Mouse (Mus musculus): ENCODE results near the gene Ism1. TPM values are rescaled to one million over a fixed set of nuclear protein-coding genes. Genes with fewer than 3 reads are reported as not detected.

The Ism1 gene
- total RNA-seq, 2 experiments from 2014 or later: 4.4 to 6.2 TPM

DNA sequence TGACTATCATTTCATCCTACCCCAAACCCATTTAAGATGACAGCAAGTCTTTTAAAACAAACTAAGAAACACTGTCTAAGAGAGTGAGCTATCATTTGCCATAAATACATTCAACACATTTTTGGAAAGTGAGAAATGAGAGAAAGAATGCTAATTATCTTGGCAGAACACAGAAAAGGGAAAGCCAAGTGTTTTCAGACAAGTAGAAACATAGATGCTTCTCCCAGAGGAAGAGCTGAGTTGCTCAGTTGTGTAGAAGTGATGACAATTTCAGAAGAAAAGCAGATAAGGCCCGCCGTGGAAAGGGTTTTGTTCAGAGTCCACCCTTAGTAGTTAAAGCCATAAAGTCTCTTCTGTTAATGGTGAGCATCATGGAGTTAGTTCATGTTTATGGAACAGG lies 107.0 kb downstream of the Ism1 start:
- intact Hi-C loops (cut with DNase I): no loop called here
- DNase-seq (ENCODE audit: extremely low spot score in 1 of 2, low spot score in 2 of 2): peak in 1 of 2 experiments; percentile 29

DNA sequence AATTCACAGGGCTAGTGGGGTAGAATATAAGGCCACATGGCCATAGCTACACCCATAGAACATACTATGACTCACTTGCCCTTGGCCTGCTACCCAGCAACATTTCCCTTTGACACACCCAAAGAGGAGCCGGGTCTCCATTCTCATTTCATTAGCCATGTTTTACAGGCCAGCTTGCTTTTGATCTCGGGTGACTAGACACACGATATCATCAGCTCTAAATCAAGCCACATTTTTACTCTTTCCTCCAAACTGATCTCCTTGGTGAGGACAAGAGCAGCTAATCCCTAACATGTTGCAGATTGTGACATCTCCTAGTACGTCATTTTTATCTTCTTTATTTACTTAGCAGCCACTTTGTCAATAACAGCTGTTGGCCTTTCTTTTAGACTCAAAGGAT lies 110.7 kb downstream of the Ism1 start:
- no peak for DNase-seq (ENCODE audit: extremely low spot score in 1 of 2, low spot score in 2 of 2)
- intact Hi-C loops (cut with DNase I): no loop called here

DNA sequence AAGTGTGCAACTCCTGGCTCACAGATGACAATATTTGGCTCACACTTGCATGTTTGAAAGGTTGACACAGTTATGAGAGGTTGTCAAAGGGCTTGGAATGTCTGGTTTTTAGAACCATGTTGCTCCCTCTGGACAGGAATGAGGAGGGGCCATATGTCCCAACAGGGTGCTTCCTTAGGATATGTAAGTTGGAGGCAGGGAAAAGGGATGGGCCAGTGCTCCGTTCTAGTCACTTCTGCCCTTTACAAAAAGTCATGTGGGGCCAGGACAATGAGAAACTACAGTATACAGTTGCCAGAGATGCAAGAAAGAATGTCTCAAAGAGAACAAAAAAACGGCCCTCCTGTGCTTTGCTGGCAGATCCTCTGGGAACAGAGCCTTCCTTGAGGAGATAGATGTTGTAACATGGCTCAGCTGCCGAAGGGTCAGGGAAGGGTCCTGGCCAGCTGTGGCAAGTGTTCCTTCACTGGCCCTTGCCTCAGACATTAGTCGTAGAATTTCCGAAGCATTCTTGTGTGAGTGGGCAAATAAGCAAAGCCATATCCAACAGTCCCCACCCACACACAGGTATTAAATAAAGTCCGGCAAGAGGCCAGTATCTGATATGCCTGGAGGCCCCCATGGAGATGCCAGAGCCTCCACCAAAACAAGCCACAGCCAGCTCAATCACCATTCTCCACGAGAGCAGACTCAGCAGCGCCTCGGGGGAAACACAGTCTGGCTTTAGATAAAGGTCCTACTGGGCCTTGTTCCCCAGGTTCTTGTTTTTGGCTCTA lies 114.6 kb downstream of the Ism1 start:
- DNase-seq (ENCODE audit: extremely low spot score in 1 of 2, low spot score in 2 of 2): no peak
- intact Hi-C loops (cut with DNase I): no loop called here

DNA sequence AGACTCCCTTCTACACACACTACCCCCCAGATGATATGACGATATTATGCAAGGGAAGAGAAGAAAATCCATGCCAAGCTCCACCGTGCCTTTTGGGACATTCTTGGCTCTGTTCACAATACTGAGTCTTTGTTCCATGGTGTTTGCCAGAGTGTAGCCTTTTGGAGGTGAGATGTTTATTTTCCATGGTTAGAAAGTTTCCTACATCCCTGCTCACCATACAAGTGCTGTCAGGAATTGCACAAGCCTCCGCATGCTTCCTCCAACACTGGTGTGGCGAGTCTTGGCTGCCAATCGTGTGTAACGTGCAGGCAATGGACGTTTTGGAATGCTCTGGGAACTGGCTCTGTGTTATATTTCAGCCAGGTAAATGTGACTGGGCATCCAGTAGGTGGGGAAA lies 126.1 kb downstream of the Ism1 start:
- intact Hi-C loops (cut with DNase I): no loop called here
- DNase-seq (ENCODE audit: extremely low spot score in 1 of 2, low spot score in 2 of 2): no peak

DNA sequence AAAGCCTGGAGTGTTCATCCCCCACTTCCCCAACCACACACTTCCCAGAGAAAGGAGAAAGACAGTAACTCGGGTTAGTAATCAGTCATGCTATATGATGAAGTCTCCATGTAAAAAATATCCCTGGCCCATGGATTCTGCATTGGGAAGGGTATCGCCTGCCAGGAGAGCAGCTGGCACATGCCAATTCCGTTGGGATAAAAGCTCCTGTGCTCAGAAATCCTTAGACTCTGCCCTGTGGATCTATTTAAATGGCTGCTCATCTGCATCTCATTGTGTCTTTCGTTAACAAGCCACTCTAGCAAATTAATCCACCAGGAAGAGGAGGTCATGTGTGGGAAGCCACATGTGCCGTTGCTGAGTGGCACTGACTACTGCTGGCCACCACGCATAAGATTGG lies 129.9 kb downstream of the Ism1 start:
- no peak for DNase-seq (ENCODE audit: extremely low spot score in 1 of 2, low spot score in 2 of 2)
- intact Hi-C loops (cut with DNase I): no loop called here

Other genes starting within 250 kb of the Ism1 start
- gene Sptlc3, start 184.3 kb upstream of the Ism1 start, total RNA-seq (2021): not detected

Measured in left cerebral cortex, postnatal 10 days (tissue).